In the genomic region with DNA sequence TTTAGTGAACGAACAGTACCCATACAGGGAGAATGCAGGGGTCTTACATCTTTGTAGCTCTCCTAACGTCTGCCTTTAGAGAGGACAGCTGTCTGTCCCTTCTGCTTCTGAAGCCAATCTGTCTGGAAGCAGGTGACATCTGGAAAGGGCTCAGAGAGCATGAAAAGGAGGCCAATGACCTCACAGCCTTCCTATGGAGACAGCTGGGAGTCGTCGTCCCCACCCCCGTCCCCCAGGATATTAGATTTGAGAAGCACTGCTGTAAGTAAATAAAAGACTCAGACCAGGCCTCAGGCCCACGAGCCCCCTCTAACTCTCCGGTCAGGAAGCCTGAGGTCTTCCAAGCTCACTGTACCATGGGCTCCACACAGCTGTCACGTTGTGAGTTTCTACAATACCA, we compare ENCODE assay signal across 11 mouse cellular contexts. TPM values are rescaled to one million over a fixed set of nuclear protein-coding genes. Genes with fewer than 3 reads are reported as not detected.
A peak's percentile ranks its signal among the peaks of the same experiment; 100 is the strongest.
DNase-seq lines count a peak whose midpoint lies in the region; ATAC-seq and TF ChIP-seq lines count a peak whose summit lies in the region.
"Had no signal": no experiment of that assay in that cellular context is flagged by ENCODE, and none has a peak within 500 bp of the region (broad histone marks: within the 10 kb centered on the region; RNA-seq: fewer than 3 reads in every experiment).

No protein-coding gene starts in this region.

- no peaks in the 10 kb centered on the region for H3K27me3 ChIP-seq in cerebellum, adult 2 months (ENCODE audit: control insufficient read depth, insufficient read depth, low read length)
- H3K27me3 ChIP-seq in midbrain, postnatal 0 days (ENCODE audit: insufficient read depth, low read length): no peaks in the 10 kb centered on the region

- peaks cover 21% of the 10 kb centered on the region for H3K36me3 ChIP-seq in midbrain, postnatal 0 days (ENCODE audit: insufficient read depth, low read length)

- H3K9ac ChIP-seq in midbrain, postnatal 0 days (replicated peaks; ENCODE audit: low read length, poor library complexity, severe bottlenecking): no peak overlapping the region

- 18% methylated on average over 8 of the region's 8 CpGs for WGBS in cerebellum, adult 2 months
- 30% methylated on average over 8 of the region's 8 CpGs for WGBS in midbrain, postnatal 0 days

- no peak overlapping the region for H3K4me3 ChIP-seq in cerebellum, adult 2 months (replicated peaks; ENCODE audit: insufficient read depth, low read depth, low read length)
- no peak overlapping the region for H3K4me3 ChIP-seq in layer of hippocampus, adult 2 months
- no peak overlapping the region for H3K4me3 ChIP-seq in midbrain, postnatal 0 days (ENCODE audit: low read depth, low read length)

- H3K4me2 ChIP-seq in midbrain, postnatal 0 days (ENCODE audit: low read depth, low read length, poor library complexity, severe bottlenecking): no peak overlapping the region

- no peak for ATAC-seq in midbrain, postnatal 0 days (ENCODE audit: low FRiP score)

- DNase-seq in cerebellum, adult 2 months: no peak
- no peak for DNase-seq in cerebellum, postnatal 36 days
- no peak for DNase-seq in layer of hippocampus, adult 2 months (ENCODE audit: low spot score in 2 of 2)
- no peak for DNase-seq in layer of hippocampus, adult 18-20 months (ENCODE audit: low spot score in 2 of 2)
- DNase-seq in embryo, embryonic 10.5 days (ENCODE audit: low spot score): peak; percentile 57
- peak; percentile 26 for DNase-seq in midbrain, postnatal 0 days (ENCODE audit: low spot score)
- DNase-seq in layer of hippocampus, postnatal 25 days (ENCODE audit: extremely low spot score in 1 of 2, low spot score in 1 of 2): no peak
- DNase-seq in natural killer cell, adult 2 months (ENCODE audit: low spot score in 2 of 2): no peak
- DNase-seq: gastrocnemius, postnatal 25 days; liver had no signal

- H3K4me1 ChIP-seq in cerebellum, adult 2 months (ENCODE audit: control insufficient read depth, insufficient read depth, low read length): peaks cover 61% of the 10 kb centered on the region
- H3K4me1 ChIP-seq in midbrain, postnatal 0 days (ENCODE audit: insufficient read depth, low read length): no peaks in the 10 kb centered on the region

- no peak for TF ChIP-seq CTCF in cerebellum, adult 2 months (IDR thresholded peaks at IDR 0.05; ENCODE audit: borderline replicate concordance, insufficient read depth, low read depth, low read length)
- no peak for TF ChIP-seq CTCF in layer of hippocampus, adult 2 months (conservative IDR thresholded peaks at IDR 0.05)
- TF ChIP-seq CTCF in midbrain, postnatal 0 days (IDR thresholded peaks at IDR 0.05): no peak

- H3K9me3 ChIP-seq in midbrain, postnatal 0 days (ENCODE audit: low read length): no peaks in the 10 kb centered on the region

- H3K27ac ChIP-seq in cerebellum, adult 2 months (ENCODE audit: insufficient read depth, low read length): peak overlapping the region; percentile 61
- H3K27ac ChIP-seq in layer of hippocampus, adult 2 months: peak overlapping the region; percentile 1; the same call in 1 of the 2 replicates
- H3K27ac ChIP-seq in midbrain, postnatal 0 days (ENCODE audit: low read depth, low read length): no peak overlapping the region

- TF ChIP-seq POLR2A in cerebellum, adult 2 months (IDR thresholded peaks at IDR 0.05; ENCODE audit: borderline replicate concordance, insufficient read depth, low read length): no peak

RNA-seq across cellular contexts. Expression of a gene that starts 22.9 kb away (rescaled TPM):
- 889 and 932 TPM in 2 replicates for polyA plus RNA-seq in cerebellum, adult 2 months (2012; rRNA removed)
- 100 to 1,000 TPM; 550 to 603 TPM for total RNA-seq in layer of hippocampus, adult 2 months (2021)
- 100 to 1,000 TPM; 613 to 617 TPM for total RNA-seq in layer of hippocampus, adult 18-20 months (2021)
- 185 and 264 TPM in 2 replicates for total RNA-seq in midbrain, postnatal 0 days (2014; rRNA removed)
- 424 and 430 TPM in 2 replicates for polyA plus RNA-seq in midbrain, postnatal 0 days (2015; fragmentation: Nextera tagmentation; extraction: Ambion mirVana)
- 100 to 1,000 TPM; 596 to 606 TPM for total RNA-seq in layer of hippocampus, postnatal 25 days (2021)

RNA-seq across cellular contexts. Expression of a gene that starts 40.0 kb away (rescaled TPM):
- 0.70 and 1.7 TPM in 2 replicates for polyA plus RNA-seq in cerebellum, adult 2 months (2012; rRNA removed)
- 1 to 10 TPM in 1 of 2 experiments, not detected in 1; 2.0 TPM for total RNA-seq in layer of hippocampus, adult 2 months (2021)
- total RNA-seq in layer of hippocampus, adult 18-20 months (2021): 1 to 10 TPM; 1.5 to 1.7 TPM
- 0.19 and 1.4 TPM in 2 replicates for total RNA-seq in midbrain, postnatal 0 days (2014; rRNA removed)
- polyA plus RNA-seq in midbrain, postnatal 0 days (2015; fragmentation: Nextera tagmentation; extraction: Ambion mirVana): 0.48 and 1.1 TPM in 2 replicates
- total RNA-seq in layer of hippocampus, postnatal 25 days (2021): 1 to 10 TPM in 1 of 2 experiments, under 1 TPM in 1; 0.49 to 1.3 TPM
- total RNA-seq: common myeloid progenitor, adult 5-6 weeks; gastrocnemius, postnatal 25 days had no signal

RNA-seq across cellular contexts. Expression of a gene that starts 48.6 kb away (rescaled TPM):
- 7.4 and 8.5 TPM in 2 replicates for polyA plus RNA-seq in cerebellum, adult 2 months (2012; rRNA removed)
- total RNA-seq in layer of hippocampus, adult 2 months (2021): 1 to 10 TPM; 5.9 to 6.4 TPM
- 1 to 10 TPM; 6.0 to 7.5 TPM for total RNA-seq in layer of hippocampus, adult 18-20 months (2021)
- 2.1 and 2.7 TPM in 2 replicates for total RNA-seq in midbrain, postnatal 0 days (2014; rRNA removed)
- 3.8 and 3.9 TPM in 2 replicates for polyA plus RNA-seq in midbrain, postnatal 0 days (2015; fragmentation: Nextera tagmentation; extraction: Ambion mirVana)
- 1 to 10 TPM; 5.9 to 7.9 TPM for total RNA-seq in layer of hippocampus, postnatal 25 days (2021)

RNA-seq across cellular contexts. Expression of a gene that starts 48.7 kb away (rescaled TPM):
- 2.0 and 2.6 TPM in 2 replicates for polyA plus RNA-seq in cerebellum, adult 2 months (2012; rRNA removed)
- total RNA-seq in layer of hippocampus, adult 2 months (2021): under 1 TPM; 0.69 to 0.82 TPM
- total RNA-seq in layer of hippocampus, adult 18-20 months (2021): 1 to 10 TPM in 1 of 2 experiments, under 1 TPM in 1; 0.94 to 1.2 TPM
- 0.90 and 3.2 TPM in 2 replicates for total RNA-seq in midbrain, postnatal 0 days (2014; rRNA removed)
- 0.32 and 0.44 TPM in 2 replicates for polyA plus RNA-seq in midbrain, postnatal 0 days (2015; fragmentation: Nextera tagmentation; extraction: Ambion mirVana)
- total RNA-seq in layer of hippocampus, postnatal 25 days (2021): under 1 TPM; 0.54 to 0.59 TPM
- total RNA-seq: common myeloid progenitor, adult 5-6 weeks; gastrocnemius, postnatal 25 days had no signal

RNA-seq across cellular contexts. Expression of a gene that starts 51.7 kb away (rescaled TPM):
- 23.9 and 24.5 TPM in 2 replicates for polyA plus RNA-seq in cerebellum, adult 2 months (2012; rRNA removed)
- total RNA-seq in layer of hippocampus, adult 2 months (2021): 10 to 100 TPM; 14.5 to 14.9 TPM
- 10 to 100 TPM; 18.0 to 21.1 TPM for total RNA-seq in layer of hippocampus, adult 18-20 months (2021)
- total RNA-seq in midbrain, postnatal 0 days (2014; rRNA removed): 39.5 and 40.9 TPM in 2 replicates
- polyA plus RNA-seq in midbrain, postnatal 0 days (2015; fragmentation: Nextera tagmentation; extraction: Ambion mirVana): 17.7 and 18.1 TPM in 2 replicates
- 10 to 100 TPM; 15.1 to 15.7 TPM for total RNA-seq in layer of hippocampus, postnatal 25 days (2021)

Comparison
In these comparisons a context has a peak if more than half of its experiments do, and no peak if none do; other contexts are left out.
1. DNase-seq: peak in embryo, embryonic 10.5 days (single experiment) and midbrain, postnatal 0 days (single experiment); none in cerebellum, adult 2 months (0 of 2), cerebellum, postnatal 36 days (0 of 2), layer of hippocampus, adult 2 months (0 of 2), layer of hippocampus, adult 18-20 months (0 of 2), layer of hippocampus, postnatal 25 days (0 of 2) and natural killer cell, adult 2 months (0 of 2).